Mouse (Mus musculus) kidney, postnatal 10 days (tissue): ENCODE results near the gene Sh3glb2.

ENCODE experiments used
- DNase-seq: peaks from one replicate; pipeline ENCODE4 v3.0.0; 2021; ENCODE audit warnings: mixed read lengths

Sh3glb2 gene

GRCm38 (mm10) chr2:30379307-30379706 lies 20.2 kb upstream of the Sh3glb2 start:
- no peak for DNase-seq

DNA sequence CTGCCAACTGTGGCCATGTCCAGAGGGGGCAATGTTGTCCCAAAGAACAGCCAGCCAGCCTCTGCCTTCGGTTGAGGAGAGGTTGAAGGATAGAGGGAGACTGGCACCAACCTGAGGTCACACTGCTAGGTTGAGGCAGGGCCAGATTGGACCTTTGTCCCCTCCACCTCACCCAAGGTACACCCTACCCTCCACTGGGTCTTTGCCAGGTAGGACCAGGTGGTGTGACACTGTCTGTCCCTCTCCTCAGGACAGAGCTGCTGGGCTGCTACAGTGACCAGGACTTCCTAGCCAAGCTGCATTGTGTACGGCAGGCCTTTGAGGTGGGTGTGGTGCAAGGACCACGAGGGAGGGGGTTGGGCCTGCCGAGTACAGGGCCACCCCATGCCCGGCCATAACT lies 18.6 kb upstream of the Sh3glb2 start:
- no peak for DNase-seq

DNA sequence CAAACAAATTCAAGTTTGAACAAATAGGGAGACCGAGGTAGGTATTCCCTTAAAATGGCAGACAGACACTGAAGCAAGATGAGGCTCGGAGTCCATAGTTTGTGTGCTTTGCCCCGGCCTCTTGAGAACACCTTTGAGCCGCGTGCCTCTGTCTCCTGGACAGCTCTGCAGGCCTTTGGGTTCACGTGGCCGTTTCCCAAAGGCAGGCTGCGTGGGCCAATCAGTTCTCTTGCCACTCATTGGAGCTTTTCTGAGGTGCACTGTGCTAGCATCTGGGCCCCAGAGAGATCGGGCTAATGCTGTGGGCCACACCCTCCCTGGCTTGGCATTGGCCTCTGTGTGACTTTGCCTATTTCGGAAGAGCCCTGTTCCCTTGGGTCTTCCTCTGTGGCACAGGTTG lies 16.8 kb upstream of the Sh3glb2 start:
- DNase-seq: no peak

GRCm38 (mm10) chr2:30372726-30373125 lies 13.6 kb upstream of the Sh3glb2 start:
- no peak for DNase-seq

- DNase-seq: no peak
These were observed 12.4 kb upstream of the Sh3glb2 start for GRCm38 (mm10) chr2:30371544-30371943.

DNA sequence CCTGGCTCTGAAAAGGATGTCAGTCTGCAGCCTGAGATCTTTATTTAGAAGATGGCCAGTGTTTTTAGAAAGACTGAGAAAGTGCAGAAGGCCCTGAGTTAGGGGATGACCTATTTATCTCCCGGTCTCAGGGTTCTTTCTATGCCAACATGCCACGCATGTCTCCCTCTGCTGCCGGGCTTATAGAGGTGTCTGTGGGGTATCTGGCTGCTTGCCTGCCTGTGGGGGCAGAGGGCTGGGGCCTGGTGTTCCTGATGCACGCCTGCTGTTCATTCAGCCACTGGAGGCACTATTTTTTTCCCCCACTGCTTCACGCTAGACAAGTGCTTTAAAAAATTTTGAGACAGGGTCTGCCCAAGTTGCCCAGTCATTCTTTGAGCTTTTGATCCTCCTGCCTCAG lies 7.1 kb upstream of the Sh3glb2 start:
- peak; percentile 54 for DNase-seq

DNA sequence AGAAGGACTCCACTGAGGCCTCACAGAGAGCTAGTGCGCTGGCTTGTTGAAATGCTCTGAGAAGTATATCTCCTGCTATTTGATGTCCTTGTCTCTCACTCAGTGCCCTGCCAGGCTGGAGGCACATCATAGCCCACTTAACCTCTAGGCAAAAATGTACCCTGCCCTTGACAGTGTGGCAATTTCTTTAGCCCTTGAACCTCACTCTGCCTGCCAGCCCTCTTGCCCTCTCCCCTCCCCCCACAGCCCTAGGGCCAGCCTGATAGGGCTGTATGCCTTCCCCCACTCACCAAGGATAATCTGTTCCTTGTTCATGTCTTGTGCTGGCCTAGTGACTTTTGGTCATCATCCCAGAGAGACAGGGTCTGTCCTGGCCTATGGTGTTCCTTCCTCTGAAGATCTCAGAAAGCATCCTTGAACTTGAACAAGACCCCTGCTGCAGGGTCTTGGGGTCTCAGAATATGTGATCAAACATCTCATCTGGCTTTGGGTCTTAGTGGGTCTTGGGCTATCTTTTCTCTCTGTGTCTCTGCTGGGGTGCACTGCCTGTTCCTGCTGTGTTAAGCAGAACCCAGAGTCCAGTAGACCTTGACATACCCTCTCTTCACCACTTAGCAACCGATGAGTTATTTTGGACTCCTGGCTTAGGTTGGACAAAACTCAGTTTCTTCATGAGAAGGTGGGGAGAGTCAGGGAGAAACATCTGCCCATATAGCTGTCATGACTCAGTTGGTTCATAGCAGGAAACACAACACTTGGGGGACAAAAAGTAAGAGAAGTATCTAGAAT lies 6.3 kb upstream of the Sh3glb2 start:
- DNase-seq: peak; percentile 42

DNA sequence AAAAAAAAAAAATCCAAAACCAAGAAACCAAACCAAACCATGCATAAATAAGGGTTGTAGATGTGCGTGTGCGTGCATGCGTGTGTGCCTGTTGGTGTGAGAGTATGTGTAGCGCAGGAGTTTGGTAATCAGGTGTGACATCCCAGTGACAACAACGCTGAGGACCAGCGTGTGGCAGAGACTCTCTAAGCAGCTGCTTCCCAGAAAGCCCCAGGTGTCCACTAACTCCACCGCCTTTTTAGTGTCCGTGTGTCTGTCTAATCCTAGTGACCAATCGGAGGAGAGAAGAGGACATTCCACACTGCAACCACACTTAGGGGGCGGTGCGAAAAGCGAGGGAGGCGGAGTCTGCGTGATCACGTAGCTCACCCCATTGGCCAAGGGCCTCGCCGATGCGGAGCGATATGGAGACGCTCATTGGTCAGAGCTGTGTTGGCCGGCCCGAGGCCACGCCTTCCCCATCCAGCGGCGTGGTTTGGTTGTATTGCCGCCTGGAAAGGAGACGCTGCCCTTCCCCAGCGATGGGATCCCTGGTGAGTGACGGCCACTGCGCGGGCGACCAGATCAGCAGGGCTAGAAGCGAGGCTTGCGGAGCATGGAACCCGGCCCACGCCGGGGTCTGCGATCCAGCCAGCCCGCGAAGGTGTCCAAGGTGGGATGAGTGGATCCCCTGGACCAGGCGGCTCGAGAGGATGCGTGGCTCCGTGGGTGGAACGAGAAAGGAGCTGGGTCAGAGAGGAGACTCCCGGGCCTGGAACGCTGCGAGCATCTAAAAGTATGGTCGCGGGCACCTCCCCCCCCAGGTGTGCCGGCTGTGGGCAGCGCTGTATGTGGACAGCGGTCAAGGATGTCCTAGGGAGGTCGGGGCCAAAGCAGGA lies 4.9 kb upstream of the Sh3glb2 start, which contains the start of gene Miga2:
TSS of gene Miga2 (plus strand) at position 461 of the 878 bp plus-strand sequence.
- DNase-seq: peak; percentile 99

- no peak for DNase-seq
These were observed 3.7 kb upstream of the Sh3glb2 start for GRCm38 (mm10) chr2:30362865-30363264.

GRCm38 (mm10) chr2:30360626-30361025 lies 1.5 kb upstream of the Sh3glb2 start:
- no peak for DNase-seq

- no peak for DNase-seq
These were observed 1.3 kb downstream of the Sh3glb2 start for GRCm38 (mm10) chr2:30357552-30358510.

GRCm38 (mm10) chr2:30356906-30357305 lies 2.2 kb downstream of the Sh3glb2 start:
- DNase-seq: no peak

DNA sequence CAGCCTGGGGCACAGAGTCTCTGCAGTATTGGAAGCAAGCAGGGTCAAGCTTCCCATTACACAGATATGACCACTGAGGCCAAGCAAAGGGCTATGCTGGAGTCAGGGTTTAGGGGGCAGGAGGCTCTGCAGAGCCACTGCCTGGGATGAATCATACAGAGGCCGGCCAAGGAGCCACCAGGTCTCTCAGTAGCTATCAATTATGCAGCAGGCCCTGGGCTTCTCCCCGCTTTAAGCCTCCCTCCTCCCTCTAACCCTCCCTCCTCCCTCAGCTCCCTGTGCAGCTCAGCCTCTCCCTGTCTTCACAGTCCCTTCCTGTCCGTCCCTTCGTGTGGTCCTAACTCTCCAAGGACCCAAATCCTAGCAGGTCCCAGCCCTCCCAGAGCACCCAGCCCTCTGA lies 2.9 kb downstream of the Sh3glb2 start:
- DNase-seq: no peak

DNA sequence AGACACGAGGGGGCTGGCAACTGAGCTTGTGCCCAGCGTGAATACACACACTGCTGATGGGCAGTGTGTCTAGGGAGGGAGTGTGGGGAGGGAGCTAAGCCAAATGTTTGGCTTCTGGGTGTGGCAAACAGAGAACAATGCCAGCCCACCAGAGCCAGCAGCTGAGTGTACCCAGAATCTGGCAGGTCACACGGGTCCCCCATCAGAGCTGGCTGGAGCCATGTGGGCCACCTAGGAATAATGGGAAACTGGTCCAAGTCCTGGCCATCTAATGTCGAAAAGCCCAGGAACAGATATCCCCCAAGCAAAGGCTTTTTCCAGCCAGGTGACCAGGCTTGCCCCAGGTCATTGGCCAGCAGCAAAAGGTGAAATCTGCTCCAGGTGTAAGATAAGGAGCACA lies 3.3 kb downstream of the Sh3glb2 start:
- no peak for DNase-seq

DNA sequence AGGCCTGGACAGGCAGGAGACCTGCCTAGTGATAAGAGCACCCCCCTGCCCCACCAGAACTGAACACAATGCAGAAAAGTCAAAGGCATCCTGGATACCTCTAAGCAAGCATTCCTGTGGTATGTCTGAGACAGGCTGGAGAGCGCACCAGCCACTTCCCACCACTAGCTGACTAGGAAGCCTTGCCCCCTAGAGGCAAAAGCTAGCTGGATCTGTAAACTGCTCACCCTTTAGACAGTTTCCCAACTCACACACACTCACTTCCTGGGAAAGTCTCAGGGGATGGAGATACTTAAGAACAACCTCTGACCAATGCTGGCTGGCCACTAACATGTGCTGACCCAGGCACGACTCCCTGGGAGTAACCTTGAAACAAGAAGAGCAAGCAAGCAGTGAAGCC lies 8.0 kb downstream of the Sh3glb2 start:
- DNase-seq: peak; percentile 37

GRCm38 (mm10) chr2:30349196-30349595 lies 9.9 kb downstream of the Sh3glb2 start:
- DNase-seq: no peak

DNA sequence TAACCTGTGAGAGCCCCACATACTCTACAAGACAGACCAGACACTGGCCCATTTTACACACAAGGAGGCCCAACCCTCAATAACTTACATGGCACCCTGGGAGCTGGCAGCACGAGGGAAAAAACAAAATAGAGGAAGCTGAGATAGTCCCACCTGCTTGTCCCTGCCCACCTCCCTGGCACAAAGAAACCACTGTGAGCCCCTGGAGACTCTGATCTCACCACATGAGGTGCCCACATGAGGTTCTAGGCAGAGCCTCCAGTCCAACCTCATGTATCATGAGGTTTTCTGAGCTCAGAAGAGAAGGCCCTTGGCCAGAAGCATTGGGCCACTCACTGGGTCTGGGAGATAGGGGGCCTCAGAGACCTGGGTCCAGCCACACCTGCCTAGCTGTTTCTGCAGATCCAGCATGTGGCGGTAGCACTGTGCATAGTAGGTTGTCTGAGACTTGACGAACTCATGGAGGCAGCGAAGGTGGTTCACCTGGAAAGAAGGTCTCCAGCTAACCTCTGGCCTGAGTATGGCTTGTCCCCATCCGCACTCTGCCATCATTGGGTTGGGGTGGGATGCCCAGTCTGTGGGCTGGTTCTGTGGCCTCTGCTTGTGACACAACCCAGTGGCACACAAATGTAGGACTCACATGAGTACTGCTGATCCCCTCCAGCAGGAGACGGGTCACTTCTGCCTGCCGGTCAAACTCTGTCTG lies 13.0 kb downstream of the Sh3glb2 start:
- no peak for DNase-seq

GRCm38 (mm10) chr2:30343601-30344137 lies 15.5 kb downstream of the Sh3glb2 start:
- DNase-seq: peak; percentile 41

DNA sequence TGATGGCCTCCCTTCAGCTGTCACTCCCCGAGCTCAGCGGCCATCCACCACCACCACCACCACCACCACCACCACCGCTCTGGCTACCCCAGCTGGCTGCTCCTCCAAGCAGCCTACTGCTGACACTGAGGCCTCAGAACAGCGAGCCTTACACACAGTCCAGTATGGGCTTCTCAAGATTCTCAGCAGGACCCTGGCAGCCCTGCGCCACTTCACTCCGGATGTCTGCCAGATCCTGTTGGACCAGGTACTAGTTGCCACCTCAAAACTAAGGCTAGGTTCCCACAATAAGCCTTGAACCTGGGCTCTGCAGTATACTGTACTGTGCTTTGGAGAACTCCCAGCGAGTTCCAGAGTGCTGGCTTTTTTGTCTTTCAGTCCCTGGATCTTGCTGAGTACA lies 16.6 kb downstream of the Sh3glb2 start:
- DNase-seq: no peak

DNA sequence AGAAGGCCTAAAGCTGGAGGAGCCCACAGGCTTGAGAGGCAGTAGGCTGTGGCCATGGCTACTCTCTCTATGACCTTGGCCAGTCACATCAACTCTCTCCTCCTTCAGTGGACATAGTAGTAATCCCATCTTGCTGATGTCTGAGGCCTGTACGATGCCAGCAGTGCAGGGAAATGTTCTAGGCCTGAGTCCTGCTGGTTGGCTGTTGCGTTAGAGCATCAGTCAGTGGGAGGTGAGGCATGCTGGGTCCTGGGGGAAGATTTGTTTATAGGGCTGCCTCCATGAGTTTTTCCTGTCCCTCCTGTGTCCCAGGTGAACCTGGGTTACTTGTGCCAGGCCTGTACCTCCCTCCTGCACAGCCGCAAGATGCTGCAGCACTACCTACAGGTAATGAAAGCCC lies 17.1 kb downstream of the Sh3glb2 start:
- DNase-seq: no peak

GRCm38 (mm10) chr2:30337179-30337578 lies 22.0 kb downstream of the Sh3glb2 start:
- no peak for DNase-seq
